ENCODE assay signal across 7 mouse cellular contexts in genomic region chrX:20703741-20704290, GRCm38 (mm10). TPM values are rescaled to one million over a fixed set of nuclear protein-coding genes. Genes with fewer than 3 reads are reported as not detected.
DNase-seq lines count a peak whose midpoint lies in the region; ATAC-seq lines count a peak whose summit lies in the region.

Gene Usp11 (plus strand): TSS chrX:20703906.

- peak within 1 kb of the TSS; percentile 77 for H3K9ac ChIP-seq in embryonic facial prominence, embryonic 14.5 days (ENCODE audit: low read depth, low read length)

- DNase-seq in ES-CJ7 (ENCODE audit: low read depth, low spot score) = peak; percentile 55
- DNase-seq in adrenal gland, adult 2 months = no peak
- peak; percentile 79 for DNase-seq in embryonic facial prominence, embryonic 14.5 days (ENCODE audit: low spot score)
- DNase-seq in heart, postnatal 4 days = peak; percentile 39
- peak; percentile 31 to 39 for DNase-seq in layer of hippocampus, postnatal 36 days
- DNase-seq in right cerebral cortex, postnatal 36 days (ENCODE audit: low spot score in 2 of 2) = peak; percentile 23 to 32

- peak within 1 kb of the TSS; percentile 50 for H3K4me2 ChIP-seq in embryonic facial prominence, embryonic 14.5 days (ENCODE audit: low read depth, low read length)

- peak within 1 kb of the TSS; percentile 95 for H3K27ac ChIP-seq in embryonic facial prominence, embryonic 14.5 days (replicated peaks; ENCODE audit: low read depth, low read length)

- WGBS in embryonic facial prominence, embryonic 14.5 days = 19% methylated on average over 32 of the region's 32 CpGs

- H3K4me1 ChIP-seq in embryonic facial prominence, embryonic 14.5 days (ENCODE audit: control insufficient read depth, insufficient read depth, low read length) = no peaks in the 10 kb centered on the region

- peak within 1 kb of the TSS; percentile 57 for H3K4me3 ChIP-seq in embryonic facial prominence, embryonic 14.5 days (ENCODE audit: low read depth, low read length)

- ATAC-seq in embryonic facial prominence, embryonic 14.5 days (ENCODE audit: low read depth) = peak; percentile 59
- ATAC-seq in megakaryocyte, adult 5-6 weeks (ENCODE audit: poor library complexity, severe bottlenecking) = peak; percentile 25; the same call in 1 of the 2 replicates

- H3K9me3 ChIP-seq in embryonic facial prominence, embryonic 14.5 days (ENCODE audit: control insufficient read depth, low read length) = no peaks in the 10 kb centered on the region

- no peaks in the 10 kb centered on the region for H3K27me3 ChIP-seq in embryonic facial prominence, embryonic 14.5 days (replicated peaks; ENCODE audit: control insufficient read depth, insufficient read depth, low read length)

- peaks cover 4% of the 10 kb centered on the region; the same call in 1 of the 2 replicates for H3K36me3 ChIP-seq in embryonic facial prominence, embryonic 14.5 days (ENCODE audit: control insufficient read depth, insufficient read depth, low read length)

RNA-seq across cellular contexts. Expression of gene Usp11, which starts in this region (rescaled TPM):
- 10 to 100 TPM; 23.4 to 25.5 TPM for total RNA-seq in adrenal gland, adult 2 months (2021)
- 13.6 and 14.7 TPM in 2 replicates for polyA plus RNA-seq in adrenal gland, adult 2 months (2012; rRNA removed)
- polyA plus RNA-seq in embryonic facial prominence, embryonic 14.5 days (2014; fragmentation: Nextera tagmentation; extraction: Ambion mirVana) = 46.4 and 49.5 TPM in 2 replicates
- total RNA-seq in heart, postnatal 4 days (2021) = 10 to 100 TPM; 17.0 to 17.1 TPM
- total RNA-seq in layer of hippocampus, postnatal 36 days (2021) = 100 to 1,000 TPM; 111 to 113 TPM
- 5.5 and 5.8 TPM in 2 replicates for total RNA-seq in megakaryocyte, adult 5-6 weeks (2015)
- total RNA-seq in megakaryocyte, adult 5-6 weeks (2017) = 5.1 and 5.2 TPM in 2 replicates

Comparison
In these comparisons a context has a peak if more than half of its experiments do, and no peak if none do; other contexts are left out.
1. RNA of gene Usp11 (total RNA-seq): 111 to 113 TPM in layer of hippocampus, postnatal 36 days; 23.4 to 25.5 TPM in adrenal gland, adult 2 months, 17.0 to 17.1 TPM in heart, postnatal 4 days and 5.1 to 5.8 TPM in megakaryocyte, adult 5-6 weeks; every median in the first group is over 4 times any median in the second.